Mouse (Mus musculus) spleen, adult 2 months (tissue): Measurements from ENCODE around the gene Grin1. TPM values are rescaled to one million over a fixed set of nuclear protein-coding genes. Genes with fewer than 3 reads are reported as not detected.

Experiments
- DNase-seq, 2 experiments: peaks; one replicate each; pipeline versions ENCODE4 v3.0.0 to v3.0.0-alpha.2; 2012 to 2021; ENCODE audit warnings: low spot score in 2 of 2, low read depth in 1 of 2
- H3K27ac ChIP-seq: fragments of 200-500 bp; 2 replicates; pipeline ENCODE4 v1.5.1; 2012; ENCODE audit warnings: low read length, inconsistent platforms; ENCODE audit not compliant: insufficient read depth
- H3K27me3 ChIP-seq: fragments of 200-500 bp; 2 replicates; pipeline ENCODE4 v1.6.1; 2012; ENCODE audit warnings: mild to moderate bottlenecking, moderate library complexity, low read length, inconsistent platforms; ENCODE audit not compliant: control insufficient read depth, insufficient read depth
- H3K36me3 ChIP-seq: fragments of 200-500 bp; 2 replicates; pipeline ENCODE4 v1.6.1; 2012; ENCODE audit warnings: mild to moderate bottlenecking, low read length, inconsistent platforms; ENCODE audit not compliant: control insufficient read depth, insufficient read depth
- H3K4me1 ChIP-seq: fragments of 200-500 bp; 2 replicates; pipeline ENCODE4 v1.6.1; 2011; ENCODE audit warnings: inconsistent platforms; ENCODE audit not compliant: control insufficient read depth, insufficient read depth, insufficient read length
- H3K4me3 ChIP-seq: fragments of 200-500 bp; 2 replicates; pipeline ENCODE4 v1.5.1; 2011; ENCODE audit warnings: mild to moderate bottlenecking, inconsistent platforms; ENCODE audit not compliant: insufficient read depth, insufficient read length; ENCODE audit errors: extremely low read depth
- CTCF ChIP-seq: fragments of 200-500 bp; IDR thresholded peaks from 2 replicates; pipeline ENCODE4 v1.5.1; 2011; ENCODE audit warnings: mild to moderate bottlenecking, inconsistent platforms; ENCODE audit not compliant: insufficient read depth, insufficient read length, insufficient replicate concordance; ENCODE audit errors: extremely low read depth
- POLR2A ChIP-seq: fragments of 200-500 bp; IDR thresholded peaks from 2 replicates; pipeline ENCODE4 v1.6.1; 2011; ENCODE audit warnings: low read depth, low read length, inconsistent platforms
- WGBS: fragments of 180-500 bp; shearing (Covaris S2); methylation state at CpG from one replicate; pipeline ENCODE4 v1.1.7; 2018; 5-methylcytosine and 5-hydroxymethylcytosine counted together
- polyA plus RNA-seq: library from polyadenylated mRNA; depleted of rRNA; stranded (reverse); fragments of >200 nt; gene quantifications from 2 replicates; pipeline ENCODE4 v1.2.3, GENCODE M21; 2012

The Grin1 gene
- polyA plus RNA-seq, 1 experiment, result 0.04 TPM

DNA sequence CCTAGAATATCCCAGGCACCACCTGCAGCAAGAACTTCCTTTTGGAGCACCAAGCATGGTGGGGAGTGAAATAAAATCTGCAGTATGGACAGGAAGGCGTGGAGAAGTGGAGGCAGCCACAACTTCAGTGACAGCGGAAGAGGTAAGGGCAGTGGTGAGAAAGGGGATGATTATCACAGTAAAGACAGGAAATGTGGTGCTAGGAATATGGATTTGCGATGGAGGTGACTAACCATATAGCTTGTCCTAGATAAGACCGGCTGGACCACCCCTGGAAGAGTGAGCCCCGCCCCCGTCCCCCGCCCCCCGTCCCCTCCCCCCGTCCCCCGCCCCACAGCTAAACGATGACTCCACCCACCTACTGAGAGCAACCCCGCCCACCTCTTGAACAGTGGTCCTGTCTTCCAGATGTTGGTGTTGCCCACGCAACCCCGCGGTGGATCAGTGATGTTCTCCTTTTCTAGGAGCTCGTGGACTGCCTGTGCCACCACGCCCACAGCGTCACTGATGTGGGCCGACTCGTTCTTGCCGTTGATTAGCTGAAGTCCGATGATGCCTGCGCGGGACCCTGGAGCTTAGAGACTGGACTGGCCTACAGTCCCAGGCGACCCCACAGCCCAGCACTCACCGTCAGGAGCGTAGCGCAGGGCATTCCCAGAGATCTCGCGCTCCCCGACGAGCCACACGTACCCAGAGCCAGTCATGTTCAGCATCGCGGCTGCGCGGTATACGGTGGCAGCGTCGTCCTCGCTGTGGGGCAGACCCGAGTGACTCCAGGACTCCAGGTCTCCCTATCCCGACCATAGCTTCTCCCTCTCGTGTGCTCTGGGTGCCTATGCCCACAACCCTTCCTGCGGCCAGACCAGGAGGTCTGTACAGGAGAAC lies 14.1 kb downstream of the Grin1 start:
- Histone ChIP-seq H3K4me1 (no peaks in the 10 kb centered on the region; the same call in 1 of the 2 replicates), H3K27ac (no peak overlapping the region), H3K27me3 (peaks cover 3% of the 10 kb centered on the region; the same call in 1 of the 2 replicates), H3K36me3 (no peaks in the 10 kb centered on the region), H3K4me3 (peak overlapping the region; percentile 40; the same call in 1 of the 2 replicates)
- WGBS, result 2% methylated on average over 45 of the region's 45 CpGs
- DNase-seq, result no peak
- TF ChIP-seq POLR2A (no peak), CTCF (no peak)

DNA sequence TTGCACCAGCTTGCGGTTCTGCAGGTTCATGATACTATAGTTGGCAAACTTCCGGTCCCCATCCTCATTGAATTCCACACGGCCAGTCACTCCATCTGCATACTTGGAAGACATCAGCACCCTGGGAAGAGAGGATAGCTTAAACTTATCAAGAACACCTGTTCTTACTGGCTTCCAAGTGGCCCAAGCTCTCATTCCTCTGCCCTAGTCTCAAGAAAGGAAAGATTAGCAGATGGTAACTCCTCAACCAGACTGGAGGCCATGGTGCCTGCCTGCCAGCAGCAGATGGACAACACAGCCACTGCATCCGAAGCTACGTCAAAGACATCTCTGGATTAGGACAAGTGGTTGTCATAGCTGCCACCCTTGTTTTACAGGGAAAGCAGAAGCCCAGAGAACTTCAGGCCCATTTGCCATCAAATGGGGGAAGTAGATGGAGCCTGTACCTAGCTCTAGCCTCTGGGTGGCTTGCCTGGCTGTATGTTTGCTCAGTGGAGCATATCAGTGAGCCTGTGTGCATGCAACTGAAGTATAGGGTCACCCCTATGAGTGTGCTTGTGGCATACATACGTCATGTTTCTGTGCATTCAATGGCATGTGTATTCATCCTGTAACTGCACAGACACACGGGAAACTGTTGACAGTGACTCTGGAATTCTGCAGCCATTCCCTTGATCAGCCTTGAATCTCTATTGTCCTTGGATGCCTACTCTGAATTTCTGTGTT lies 14.9 kb downstream of the Grin1 start:
- no peak overlapping the region for H3K27ac ChIP-seq
- TF ChIP-seq POLR2A (no peak), CTCF (no peak)
- peaks cover 3% of the 10 kb centered on the region; the same call in 1 of the 2 replicates for H3K27me3 ChIP-seq
- no peaks in the 10 kb centered on the region; the same call in 1 of the 2 replicates for H3K4me1 ChIP-seq
- 67% methylated on average over 7 of the region's 7 CpGs for WGBS
- H3K4me3 ChIP-seq, result no peak overlapping the region
- DNase-seq, result no peak
- no peaks in the 10 kb centered on the region for H3K36me3 ChIP-seq

DNA sequence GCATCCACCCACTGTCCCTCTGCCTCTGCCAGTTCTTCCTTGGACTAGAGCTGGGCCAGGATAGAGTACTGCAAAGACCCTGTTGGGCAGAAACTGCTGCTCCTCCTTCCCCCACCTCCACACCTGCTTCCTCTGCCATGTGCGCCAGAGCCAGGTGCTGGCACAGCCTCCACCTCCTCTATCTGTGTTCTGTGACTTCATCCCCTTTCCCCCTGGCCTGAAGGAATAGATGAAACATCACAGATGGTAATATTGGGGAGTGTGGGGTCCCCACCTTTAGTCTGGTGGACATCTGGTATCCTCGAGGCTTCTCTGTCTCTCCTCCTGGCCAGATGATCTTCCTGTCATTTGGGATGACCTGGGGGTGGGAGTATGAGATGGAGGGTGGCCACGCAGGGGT lies 15.5 kb downstream of the Grin1 start:
- H3K4me1 ChIP-seq, result no peaks in the 10 kb centered on the region; the same call in 1 of the 2 replicates
- WGBS, result 77% methylated on average over 3 of the region's 3 CpGs
- TF ChIP-seq CTCF (no peak), POLR2A (no peak)
- no peaks in the 10 kb centered on the region for H3K36me3 ChIP-seq
- H3K27ac ChIP-seq, result no peak overlapping the region
- H3K4me3 ChIP-seq, result no peak overlapping the region
- H3K27me3 ChIP-seq, result peaks cover 3% of the 10 kb centered on the region; the same call in 1 of the 2 replicates
- no peak for DNase-seq

DNA sequence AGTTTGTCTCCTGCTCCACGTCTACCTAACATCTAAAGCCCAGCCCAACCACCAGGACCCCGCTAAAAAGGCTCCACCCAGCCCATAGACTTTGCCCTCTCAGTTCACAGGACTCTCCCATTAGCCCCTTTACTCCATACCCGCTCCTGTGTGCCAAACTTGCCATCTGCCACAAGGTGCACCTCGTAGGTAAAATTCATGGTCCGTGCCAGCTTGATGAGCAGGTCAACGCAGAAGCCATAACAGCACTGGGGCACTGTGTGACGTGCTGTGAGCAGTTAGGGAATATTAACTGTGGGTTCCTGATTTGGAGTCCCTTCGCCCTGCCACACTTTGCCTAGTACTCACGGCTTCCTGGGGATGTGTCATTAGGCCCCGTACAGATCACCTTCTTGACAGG lies 20.9 kb downstream of the Grin1 start:
- Histone ChIP-seq H3K36me3 (no peaks in the 10 kb centered on the region), H3K4me3 (no peak overlapping the region), H3K27me3 (no peaks in the 10 kb centered on the region), H3K27ac (no peak overlapping the region), H3K4me1 (no peaks in the 10 kb centered on the region)
- no peak for DNase-seq
- WGBS, result 76% methylated on average over 10 of the region's 10 CpGs
- TF ChIP-seq POLR2A (no peak), CTCF (no peak)

DNA sequence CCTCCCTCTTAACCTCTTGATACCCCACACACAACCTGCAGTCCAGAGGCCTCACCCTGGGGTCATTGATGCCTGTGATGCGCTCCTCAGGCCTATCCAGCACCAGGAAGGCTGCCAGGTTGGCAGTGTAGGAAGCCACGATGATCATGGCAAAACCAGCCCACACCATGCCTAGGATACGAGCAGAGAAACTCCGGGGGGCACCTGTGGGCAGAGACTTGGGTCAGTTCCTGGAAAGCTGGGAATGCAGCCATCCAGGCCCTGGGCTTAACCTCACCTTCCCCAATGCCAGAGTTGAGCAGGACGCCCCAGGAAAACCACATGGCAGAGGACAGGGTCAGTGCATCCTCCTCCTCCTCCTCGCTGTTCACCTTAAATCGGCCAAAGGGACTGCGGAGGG lies 21.9 kb downstream of the Grin1 start:
- Histone ChIP-seq H3K27me3 (peaks cover 4% of the 10 kb centered on the region; the same call in 1 of the 2 replicates), H3K27ac (no peak overlapping the region)
- 74% methylated on average over 8 of the region's 8 CpGs for WGBS

DNA sequence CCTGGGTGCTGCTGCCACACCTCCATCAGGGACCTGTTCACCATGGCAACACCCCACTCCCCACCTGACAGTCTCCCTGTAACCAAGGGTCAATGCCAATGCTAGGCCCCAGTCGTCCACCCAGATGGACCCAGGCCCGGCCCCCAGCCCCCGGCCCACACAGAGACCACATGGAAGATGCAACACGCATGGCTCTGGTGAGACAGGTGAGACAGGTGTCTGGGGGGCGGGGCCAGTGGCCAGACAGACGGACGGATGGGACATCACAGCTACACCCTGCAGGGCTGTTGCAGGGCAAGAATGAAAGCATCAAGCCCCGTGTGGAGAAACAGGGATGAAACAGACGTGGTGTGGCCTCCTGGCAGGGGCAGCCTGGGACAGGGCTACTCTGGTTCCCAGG lies 25.3 kb downstream of the Grin1 start:
- TF ChIP-seq POLR2A (no peak), CTCF (no peak)
- 0 out of 2 replicates have a peak, but pooled peaks cover 3% of the 10 kb centered on the region for H3K4me1 ChIP-seq
- 86% methylated on average over 9 of the region's 9 CpGs for WGBS
- DNase-seq, result no peak
- H3K4me3 ChIP-seq, result no peak overlapping the region
- peaks cover 9% of the 10 kb centered on the region for H3K27me3 ChIP-seq
- H3K27ac ChIP-seq, result no peak overlapping the region
- no peaks in the 10 kb centered on the region for H3K36me3 ChIP-seq

More for the DNA sequence above, 21.9 kb downstream of the Grin1 start:
- H3K4me3 ChIP-seq, result no peak overlapping the region
- DNase-seq, result no peak
- H3K36me3 ChIP-seq, result no peaks in the 10 kb centered on the region
- TF ChIP-seq POLR2A (no peak), CTCF (no peak)
- H3K4me1 ChIP-seq, result 0 out of 2 replicates have a peak, but pooled peaks cover under 1% of the 10 kb centered on the region

DNA sequence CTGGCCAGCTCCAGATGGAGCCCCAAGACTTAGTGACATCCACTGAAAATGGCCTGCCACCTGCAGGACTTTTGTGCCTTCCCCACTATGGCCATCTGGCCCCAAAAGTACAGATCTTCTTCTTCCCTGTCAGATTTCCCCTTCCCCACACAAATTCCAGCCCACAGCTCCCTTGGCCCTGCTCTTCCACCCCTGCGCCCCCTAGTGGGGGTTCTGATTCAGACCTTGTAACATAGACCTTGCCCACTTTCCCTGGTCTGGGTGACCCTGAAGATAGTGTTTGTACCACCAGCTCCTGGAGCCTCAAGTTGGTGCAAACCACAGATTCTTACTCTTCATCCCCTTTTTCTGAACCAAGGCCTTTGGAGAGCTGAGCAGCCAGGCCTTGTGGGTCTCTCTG lies 26.1 kb downstream of the Grin1 start:
- DNase-seq, result peak; percentile 9 to 63
- peaks cover 9% of the 10 kb centered on the region for H3K27me3 ChIP-seq
- H3K27ac ChIP-seq, result no peak overlapping the region
- WGBS, result 5% methylated on average over 1 of the region's 1 CpGs
- H3K4me3 ChIP-seq, result no peak overlapping the region
- no peaks in the 10 kb centered on the region for H3K36me3 ChIP-seq
- H3K4me1 ChIP-seq, result 0 out of 2 replicates have a peak, but pooled peaks cover 3% of the 10 kb centered on the region
- TF ChIP-seq POLR2A, result no peak
- TF ChIP-seq CTCF, result peak; percentile 73; the same call in 1 of the 2 replicates
